Mouse (Mus musculus): ENCODE data around the gene Zc3h7b.

Gene Zc3h7b

DNA sequence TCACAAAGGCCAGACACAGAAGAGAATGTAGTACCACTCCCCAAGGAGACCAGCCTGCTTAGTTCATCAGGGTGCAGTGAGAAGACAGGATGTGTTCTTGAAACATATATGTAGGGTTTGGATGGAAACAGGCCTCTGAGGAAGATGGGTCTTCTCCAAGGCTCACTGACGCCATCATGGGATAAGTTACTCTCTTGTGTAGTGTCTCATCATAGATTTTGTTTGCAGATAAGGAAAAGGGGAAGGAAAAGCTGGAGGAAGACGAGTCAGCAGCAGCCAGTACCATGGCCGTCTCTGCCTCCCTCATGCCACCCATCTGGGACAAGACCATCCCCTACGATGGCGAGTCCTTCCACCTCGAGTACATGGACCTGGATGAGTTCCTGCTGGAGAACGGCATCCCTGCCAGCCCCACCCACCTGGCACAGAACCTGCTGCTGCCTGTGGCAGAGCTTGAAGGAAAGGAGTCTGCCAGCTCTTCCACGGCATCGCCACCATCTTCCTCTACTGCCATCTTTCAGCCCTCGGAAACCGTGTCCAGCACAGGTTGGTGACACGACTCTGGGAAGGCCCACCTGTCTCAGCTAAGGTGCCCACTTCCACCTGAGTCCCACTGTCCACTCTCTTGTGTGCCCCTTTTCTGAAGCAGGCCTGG is 70.0 kb downstream of the Zc3h7b start:
- no peak for DNase-seq (ENCODE audit: low spot score in 2 of 2)

DNA sequence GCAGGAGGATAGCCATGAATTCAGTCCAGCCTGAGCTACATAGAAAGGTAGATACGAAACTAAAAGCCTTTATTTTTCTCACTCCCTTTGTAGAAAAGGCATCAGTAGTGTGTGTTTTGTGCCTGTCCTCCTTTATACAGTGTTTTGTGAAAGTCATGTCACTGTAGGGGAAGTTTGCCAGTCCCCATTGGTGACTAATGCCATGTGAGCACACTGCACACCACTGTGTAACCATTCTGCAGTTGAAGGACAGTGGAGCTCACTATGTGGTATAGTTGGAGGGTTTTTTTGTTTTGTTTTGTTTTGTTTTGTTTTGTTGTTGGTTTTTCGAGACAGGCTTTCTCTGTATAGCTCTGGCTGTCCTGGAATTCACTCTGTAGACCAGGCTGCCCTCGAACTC is 73.5 kb downstream of the Zc3h7b start:
- no peak for DNase-seq (ENCODE audit: low spot score in 2 of 2)

DNA sequence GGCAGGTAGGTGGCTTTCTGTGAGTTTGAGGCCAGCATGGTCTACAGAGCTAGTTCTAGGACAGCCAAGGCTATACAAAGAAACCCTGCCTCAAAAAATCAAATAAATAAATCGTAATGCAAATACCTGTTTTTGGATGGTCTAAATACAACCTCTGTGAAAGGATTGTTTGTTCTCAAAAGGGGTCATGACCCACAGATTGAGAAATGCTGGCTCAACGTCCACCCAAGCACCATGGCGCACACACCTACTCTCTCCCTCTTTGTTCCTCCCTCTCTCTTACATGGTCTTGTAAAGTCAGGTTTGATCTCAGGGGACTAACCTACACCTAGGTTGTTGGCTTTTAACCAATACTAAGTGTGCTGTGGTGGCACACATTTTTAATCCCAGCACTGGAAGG is 77.8 kb downstream of the Zc3h7b start:
- no peak for DNase-seq (ENCODE audit: low spot score in 2 of 2)

DNA sequence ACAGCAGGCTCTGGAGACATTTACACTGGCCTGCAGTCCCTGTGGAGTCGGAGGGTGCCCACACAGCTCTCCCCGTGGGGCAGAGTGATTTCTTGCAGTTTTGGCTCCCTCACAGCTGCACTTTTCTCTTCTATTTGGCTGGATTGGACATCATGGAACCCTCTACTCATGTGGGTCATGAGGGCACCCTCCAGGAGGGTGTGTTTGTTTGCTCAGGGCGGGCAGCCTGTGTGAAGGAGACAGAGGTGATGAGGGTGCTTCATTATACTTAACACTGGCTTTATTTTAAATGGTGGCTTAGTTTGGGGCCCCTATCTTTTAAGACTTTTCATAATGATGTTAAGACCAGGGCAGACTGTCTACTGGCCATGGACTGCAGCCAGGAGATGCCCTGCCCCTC is 80.0 kb downstream of the Zc3h7b start:
- DNase-seq (ENCODE audit: low spot score in 2 of 2), result no peak

DNA sequence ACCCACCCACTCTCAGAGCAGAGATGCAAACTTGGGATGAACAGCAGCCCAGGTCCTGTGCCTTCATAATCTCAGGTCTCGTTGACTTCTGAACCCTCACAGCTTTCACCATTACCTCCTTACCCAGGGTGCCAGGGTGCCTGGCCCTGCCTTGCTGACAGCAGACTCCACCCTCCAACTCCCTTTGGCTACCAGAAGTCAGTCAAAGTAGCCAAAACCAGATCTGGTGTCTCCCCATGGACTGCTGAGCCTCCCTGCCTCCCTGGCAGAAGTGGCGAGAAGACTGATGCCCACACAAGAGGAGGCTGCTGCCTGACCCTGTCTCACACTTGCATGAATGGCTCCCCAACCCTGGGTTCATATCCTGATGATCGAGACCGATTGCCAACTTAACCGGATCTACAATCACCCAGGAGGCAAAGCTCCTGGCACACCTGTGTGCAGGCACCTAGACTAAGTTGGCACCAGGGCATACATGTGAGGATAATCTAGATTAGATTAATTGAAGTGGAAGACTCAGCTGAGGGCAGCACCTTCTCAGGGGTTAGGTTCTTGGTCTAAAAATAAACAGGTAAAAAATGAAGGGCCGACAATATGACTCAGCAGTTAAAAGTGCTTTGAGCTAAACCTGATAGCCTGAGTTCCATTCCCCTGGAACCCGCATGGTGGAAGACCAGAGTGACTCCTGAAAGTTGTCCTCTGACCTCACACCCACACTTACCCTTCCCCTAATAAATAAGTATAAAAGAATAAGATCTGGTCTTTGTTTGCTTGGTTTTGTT is 83.8 kb downstream of the Zc3h7b start:
- no peak for DNase-seq (ENCODE audit: low spot score in 2 of 2)

DNA sequence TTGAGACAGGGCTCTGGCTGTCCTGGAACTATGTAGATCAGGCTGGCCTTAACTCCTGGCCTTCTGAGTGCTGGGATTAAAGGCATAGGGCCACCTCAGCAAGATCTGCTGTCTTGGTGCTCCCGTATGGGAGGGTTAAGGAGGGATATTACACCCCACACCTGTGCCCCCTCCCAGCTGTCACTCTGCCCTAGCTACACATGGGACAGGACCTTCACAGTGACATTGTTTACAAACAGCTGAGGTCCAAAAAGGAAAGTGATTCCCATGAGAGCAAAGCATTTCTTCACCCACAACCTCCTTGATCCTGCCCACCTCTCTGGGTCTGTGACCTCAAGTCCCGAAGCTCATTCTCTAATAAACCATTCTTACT is 84.3 kb downstream of the Zc3h7b start:
- no peak for DNase-seq (ENCODE audit: low spot score in 2 of 2)

DNA sequence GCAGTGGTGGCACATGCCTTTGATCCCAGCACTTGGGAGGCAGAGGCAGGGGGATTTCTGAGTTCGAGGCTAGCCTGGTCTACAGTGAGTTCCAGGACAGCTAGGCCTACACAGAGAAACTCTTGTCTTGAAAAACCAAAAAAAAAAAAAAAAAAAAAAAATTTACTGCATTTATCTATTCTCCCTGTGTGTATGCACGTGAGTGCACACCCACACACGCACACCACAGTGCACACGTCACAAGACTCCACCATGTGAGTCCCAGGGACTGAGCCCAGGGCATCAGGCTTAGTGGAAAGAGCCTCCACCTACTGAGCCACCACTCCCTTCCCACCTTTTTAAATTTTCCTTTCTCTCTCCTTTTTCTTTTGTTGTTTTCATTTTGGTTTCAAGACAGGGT is 85.7 kb downstream of the Zc3h7b start:
- no peak for DNase-seq (ENCODE audit: low spot score in 2 of 2)

DNA sequence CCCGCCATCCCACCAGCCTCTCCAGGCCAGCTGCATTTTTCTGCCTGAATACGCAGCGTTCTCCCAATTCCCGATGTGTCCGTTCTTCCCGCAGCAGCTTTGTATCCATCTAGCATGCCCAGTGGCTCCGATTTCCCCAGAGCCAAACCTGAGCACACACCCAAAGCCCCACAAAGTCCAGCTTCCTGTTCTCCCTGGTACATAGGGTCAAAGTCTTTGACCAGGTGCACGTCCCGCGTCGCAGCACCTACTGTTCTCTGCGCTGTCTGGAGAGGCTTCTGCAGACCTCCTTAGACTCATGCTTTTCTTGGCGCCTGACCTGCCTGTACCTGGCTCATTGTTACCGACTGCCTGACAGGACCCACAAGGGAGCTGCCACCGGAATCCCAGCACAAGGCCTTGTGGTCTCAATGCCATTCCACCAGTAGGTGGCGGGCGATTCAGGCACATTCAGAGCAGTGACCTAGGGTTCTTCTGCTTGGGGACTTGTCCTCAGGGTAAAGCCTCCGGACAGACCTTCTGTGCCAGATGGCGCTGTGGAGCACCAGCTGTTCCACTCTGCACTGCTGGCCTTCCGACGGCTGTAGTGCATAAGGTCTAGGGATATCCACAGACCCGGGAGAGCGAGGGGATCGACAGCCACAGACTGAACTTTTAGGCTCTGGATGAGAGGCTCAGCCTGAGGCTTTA is 86.4 kb downstream of the Zc3h7b start:
- DNase-seq (ENCODE audit: low spot score in 2 of 2), result peak; percentile 83 to 90

DNA sequence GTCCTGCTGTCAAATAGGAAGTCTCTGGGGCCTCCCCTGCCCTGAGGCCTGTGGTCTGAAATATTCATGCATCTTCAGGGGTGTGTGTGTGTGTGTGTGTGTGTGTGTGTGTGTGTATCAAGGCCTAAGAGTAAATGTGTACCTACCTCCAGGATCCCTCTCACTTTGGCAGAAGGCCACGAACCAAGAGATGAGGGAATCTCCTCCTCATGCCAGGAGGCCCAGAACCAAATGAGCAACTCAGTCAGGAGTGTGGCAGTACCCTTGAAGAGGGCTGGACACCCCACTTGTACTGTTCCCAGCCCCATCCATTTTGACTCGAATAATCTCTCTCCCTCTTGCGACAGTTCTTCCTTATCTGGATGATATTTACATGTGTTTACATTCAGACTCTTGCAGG is 87.4 kb downstream of the Zc3h7b start:
- no peak for DNase-seq (ENCODE audit: low spot score in 2 of 2)

DNA sequence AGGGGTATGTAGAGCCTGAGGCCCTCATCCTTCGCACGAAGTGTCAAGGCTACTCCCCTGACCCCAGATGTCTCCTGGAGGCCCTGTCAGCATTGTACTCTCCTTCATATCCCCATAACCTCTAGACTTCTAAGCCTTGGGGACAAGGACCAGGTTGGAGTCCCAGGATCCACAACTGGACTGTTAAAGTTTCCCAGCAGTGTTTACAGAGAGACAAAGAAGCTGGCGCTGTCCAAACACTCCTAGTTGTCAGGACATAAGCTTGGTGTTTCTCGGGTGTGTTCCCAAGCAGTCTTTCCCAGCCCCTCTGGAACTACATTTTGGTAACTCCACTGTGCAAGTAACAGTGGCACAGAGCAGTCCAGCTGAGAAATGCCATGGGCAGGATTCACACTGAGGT is 88.6 kb downstream of the Zc3h7b start:
- DNase-seq (ENCODE audit: low spot score in 2 of 2), result no peak

DNA sequence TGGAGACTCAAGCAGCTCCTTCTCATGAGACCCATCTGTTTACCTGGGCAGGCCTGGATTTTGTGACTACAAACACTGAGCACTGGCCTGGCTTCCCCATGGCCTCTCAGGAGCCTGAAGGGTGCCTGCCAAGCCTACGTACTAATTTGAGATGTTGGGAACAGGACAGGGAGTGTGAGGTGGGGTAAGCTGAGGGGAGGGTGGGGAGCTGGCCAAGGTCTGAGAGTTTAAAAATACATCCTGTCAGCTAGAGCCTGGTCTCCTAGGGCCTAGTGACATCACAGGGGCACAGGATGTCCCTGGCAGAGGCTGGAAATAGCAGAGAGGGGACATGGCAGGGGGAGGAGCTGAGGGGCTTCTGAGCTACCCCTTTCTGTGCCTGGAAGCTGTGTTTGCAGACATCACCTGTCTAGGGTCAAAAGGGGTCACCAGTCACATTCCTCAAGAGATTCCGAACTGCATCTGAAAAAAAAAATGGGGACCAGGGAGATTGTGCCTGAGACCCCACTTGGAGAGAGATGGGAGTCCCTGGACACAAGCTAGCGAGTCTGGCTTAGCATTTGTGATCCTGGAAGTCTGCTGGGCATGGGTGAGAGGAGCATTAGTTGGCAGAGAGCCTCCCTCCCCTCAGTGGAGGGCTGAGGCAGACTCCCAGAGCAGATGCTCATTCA is 89.4 kb downstream of the Zc3h7b start:
- DNase-seq (ENCODE audit: low spot score in 2 of 2), result no peak

DNA sequence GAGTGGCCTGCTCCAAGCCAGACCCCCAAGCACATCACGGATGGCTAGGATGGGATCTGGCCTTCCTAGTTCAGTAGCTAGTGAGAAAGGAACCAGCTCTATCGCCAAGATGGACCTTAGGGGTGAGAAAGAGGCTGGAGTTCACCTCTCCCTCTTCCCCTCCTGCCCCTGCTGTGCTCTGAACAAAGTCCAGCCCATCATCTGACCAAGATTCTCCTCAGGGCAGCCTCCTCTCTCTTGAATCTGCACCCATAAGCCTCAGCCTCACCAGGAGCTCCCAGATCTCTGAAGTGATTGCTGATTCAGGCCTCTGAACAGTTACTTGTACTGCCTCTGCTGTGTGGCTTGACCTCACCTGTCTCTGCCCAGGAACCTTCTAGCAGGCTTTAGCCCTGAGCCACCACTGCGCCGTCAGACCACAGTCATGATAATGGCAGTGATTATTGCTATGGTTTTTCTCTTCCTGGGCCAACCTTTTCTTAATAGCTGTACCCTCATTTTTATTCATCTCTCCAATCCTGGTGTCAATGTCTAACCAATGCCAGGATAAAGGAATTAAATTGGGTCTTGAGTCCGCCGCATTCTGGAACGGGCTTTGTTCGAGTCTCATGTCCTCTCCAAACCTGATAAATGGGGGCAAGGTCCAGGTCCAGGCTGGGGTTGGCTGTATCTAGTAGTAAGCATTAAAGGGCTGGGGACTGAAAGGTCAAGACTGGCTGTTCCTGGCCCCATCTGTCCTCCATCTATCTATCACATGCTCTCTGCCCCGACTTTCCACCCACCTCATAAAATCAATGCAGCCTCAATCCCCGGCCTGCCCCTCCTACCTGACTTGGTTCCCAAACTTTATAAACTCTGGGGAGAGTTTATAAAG is 90.4 kb downstream of the Zc3h7b start:
- DNase-seq (ENCODE audit: low spot score in 2 of 2), result no peak

DNA sequence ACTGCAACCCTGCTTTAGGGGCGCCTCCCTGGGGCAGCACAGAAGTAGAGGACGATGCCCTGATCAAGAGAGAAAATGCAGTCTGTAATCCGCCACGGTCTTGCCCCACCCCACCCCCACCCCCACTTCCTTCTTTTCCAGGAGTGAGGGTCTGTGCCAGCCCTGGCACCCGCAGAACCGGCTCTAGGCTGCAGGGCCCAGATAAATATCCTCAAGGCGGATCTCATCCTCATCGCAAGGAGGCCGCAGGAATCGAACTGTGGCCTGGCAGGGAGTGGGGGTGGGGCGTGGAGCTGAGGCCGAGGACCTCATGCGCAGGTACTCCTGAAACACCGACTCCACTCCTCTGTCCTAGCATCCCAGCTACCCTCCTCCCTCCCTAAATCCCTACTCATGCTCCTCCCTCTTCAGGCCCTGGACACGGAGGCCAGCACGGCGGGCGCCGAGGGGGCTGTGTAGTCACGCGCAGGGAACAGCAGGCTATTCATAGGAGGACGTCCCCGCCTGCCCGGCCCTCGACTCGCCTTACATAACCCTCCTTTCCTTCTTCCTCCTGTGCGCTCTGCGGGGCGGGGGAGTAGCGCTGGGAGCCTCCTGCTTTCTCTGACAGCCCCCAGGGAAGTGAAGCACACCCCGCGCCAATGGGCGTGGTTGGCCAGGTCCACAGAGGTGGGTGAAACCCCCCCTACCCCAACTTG is 91.4 kb downstream of the Zc3h7b start:
- DNase-seq (ENCODE audit: low spot score in 2 of 2), result no peak

DNA sequence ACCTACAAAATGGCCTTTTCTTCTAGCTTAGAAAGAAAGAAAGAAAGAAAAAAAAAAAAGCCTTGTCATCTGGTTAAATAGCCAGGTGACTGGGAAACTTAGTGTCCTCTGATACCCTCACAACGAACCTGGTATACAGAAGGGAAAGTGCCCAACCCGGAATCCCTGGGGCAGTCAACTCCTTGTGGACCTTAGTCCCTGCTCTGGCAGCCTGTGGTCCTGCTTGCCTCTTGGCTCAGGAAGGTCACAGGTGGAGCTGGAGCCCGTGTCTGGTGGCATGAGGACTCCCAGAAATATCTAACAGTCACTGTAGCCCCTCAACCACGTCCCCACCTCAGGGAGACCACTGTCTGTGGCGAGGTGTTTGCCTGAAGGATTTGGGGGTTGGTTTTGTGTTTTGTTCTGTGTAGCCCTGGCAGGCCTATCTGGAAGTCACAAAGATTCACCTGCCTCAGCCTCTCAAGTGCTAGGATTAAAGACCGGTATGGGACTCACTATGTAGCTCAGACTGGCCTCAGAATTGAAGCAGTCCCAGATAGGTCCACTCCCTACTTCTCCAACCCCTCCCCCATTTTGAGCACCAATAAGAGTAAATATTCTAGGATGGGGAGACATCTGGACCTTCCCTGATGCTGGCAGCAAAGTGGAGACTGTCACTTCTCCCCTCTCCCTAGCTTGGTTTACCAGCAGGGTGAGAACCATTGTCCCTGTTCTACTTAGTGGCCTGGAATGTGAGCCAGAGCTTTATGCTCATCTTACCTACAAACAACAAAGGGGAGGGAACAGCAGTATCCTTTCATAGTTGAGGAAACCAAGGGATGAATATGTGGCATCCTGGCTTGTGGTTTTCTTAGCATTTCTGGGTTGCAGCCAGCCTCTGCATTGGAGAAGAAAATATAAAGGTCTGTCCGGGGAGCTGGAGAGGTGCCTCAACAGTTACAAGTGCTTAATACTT is 92.4 kb downstream of the Zc3h7b start:
- DNase-seq (ENCODE audit: low spot score in 2 of 2), result no peak

DNA sequence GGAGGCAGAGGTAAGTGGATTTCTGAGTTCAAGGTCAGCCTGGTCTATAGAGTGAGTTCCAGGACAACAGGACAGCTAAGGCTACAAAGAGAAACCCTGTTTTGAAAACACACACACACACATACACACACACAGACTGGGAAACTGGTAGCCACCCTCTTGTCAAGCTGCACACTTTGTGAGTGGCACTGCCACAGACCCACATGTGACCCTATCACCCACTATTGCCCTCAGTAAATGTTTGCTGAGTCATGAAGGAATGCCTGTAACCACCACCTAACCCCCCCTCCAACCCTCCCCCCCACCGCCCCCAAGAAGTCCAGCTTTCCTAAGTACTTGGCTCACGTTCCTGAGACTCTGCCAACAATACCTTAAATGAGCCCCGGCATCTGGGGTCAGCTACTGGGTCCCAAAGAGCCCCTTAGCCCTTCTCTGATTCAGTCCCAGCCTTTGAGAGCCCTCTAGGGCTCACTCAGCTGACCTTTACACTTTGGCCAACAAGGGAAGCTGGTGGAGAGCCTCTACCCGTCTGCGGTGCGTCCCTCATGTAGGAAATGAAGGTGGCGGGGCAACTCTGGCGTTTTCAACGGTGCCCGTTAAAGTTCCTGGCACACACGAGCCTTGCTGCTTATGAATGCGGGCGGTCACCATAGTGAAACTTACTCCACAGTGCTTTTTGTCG is 93.8 kb downstream of the Zc3h7b start:
- DNase-seq (ENCODE audit: low spot score in 2 of 2), result no peak

DNA sequence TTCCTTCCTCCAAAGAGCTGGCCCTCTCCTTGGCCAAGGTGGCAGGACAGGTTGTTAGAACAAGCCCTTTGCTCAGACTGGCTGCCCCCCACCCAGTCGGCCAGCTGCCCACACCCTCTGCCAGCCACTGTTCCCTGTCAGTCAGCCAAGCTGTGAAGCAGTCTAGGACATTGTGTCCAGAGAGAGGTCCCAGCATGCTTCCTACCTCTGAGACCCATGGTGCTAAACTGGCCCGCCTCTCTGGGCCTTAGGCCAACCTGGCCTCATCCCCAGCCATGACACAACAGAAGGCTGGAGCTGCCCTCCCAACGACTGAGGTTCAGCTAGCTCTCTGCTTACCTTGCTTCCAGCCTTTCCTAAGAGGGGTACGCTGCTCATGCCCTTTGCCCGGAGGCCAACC is 94.8 kb downstream of the Zc3h7b start:
- no peak for DNase-seq (ENCODE audit: low spot score in 2 of 2)

DNA sequence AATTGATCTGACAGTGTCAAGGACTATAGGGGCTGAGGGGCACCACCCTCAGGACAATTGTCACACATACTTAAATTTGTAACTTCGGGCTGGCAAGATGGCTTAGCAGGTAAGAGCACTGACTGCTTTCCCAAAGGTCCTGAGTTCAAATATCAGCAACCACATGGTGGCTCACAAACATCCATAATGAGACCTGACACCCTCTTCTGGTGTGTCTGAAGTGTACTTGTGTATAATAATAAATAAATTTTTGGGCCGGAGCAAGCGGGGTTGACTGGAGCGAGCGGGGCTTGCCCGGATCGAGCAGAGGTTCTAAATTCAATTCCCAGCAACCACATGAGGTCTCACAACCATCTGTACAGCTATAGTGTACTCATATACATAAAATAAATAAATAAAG is 95.4 kb downstream of the Zc3h7b start:
- DNase-seq (ENCODE audit: low spot score in 2 of 2), result no peak

DNA sequence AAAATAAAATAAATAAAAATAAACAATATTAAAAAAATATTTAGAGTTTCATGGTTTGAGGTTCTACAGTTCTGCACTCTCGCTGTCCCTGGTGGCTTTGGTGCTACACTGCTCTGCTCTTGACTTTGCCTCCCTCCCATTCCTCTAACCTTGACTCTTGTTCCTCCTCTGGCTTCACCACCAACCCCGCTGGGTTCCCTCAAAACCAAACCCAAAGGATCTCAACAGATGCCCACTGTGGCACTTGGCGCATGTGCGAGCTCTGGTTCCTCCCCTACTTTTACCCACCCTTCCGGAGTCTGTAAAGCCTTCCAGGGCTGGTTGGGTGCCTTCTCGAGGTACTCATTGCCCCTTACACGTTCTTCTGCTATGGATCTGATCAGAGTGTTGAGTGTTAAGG is 97.4 kb downstream of the Zc3h7b start:
- DNase-seq (ENCODE audit: low spot score in 2 of 2), result no peak

DNA sequence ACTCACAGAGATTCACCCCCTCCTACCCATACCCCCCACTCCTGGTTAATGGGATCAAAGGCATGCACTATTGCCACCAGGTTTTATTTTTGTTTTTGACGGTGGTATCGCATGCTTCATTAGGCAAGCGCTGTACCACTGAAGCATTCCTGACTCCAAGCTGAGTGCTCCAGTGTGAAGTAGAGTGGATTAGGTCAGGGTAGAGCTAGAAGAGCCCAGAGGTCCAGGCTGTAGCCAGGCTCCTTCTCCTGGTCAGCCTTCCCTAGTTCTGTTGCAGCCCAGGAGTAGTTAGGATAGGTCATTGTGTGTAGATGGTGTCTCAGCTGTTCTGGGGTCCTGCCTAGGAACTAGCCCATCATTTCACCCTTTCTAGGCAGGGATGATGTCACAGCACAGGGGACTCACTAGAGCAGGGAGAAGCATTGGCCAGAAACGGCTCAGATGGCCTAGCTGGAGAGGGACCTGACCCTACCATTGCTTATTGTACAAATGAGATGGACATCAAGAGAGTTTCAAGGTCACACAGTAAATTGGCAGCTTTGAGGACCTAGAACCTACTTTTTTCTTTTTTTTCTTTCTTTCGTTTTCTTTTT is 100.3 kb downstream of the Zc3h7b start:
- no peak for DNase-seq (ENCODE audit: low spot score in 2 of 2)
